Mouse (Mus musculus) c-Kit-positive CD71-positive TER-119-positive erythroid progenitor cells, embryonic 14.5 days (primary cell): ENCODE results near the gene Slc17a5.
"Not testable (repeated sequence)": the region's sequence is repeated elsewhere in the genome, so short reads cannot be mapped to it uniquely, and the experiment has no call there.

Source experiments
- DNase-seq: peaks from one replicate; pipeline ENCODE4 v3.0.0-alpha.2; 2013; ENCODE audit warnings: low spot score

The Slc17a5 gene

DNA sequence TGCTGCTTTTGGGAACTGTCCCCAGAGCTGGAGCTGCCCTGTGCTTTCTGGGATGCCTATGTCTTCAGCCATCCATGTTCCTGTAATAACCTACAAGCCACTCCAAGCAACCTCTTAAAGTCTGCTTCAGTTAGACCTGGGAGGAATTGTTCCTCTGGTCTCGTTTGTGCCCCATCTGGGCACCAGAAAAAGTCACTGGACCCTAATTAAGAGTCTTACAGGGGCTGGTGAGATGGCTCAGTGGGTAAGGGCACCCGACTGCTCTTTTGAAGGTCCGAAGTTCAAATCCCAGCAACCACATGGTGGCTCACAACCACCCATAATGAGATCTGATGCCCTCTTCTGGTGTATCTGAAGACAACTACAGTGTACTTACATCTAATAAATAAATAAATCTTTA, 70.6 kb downstream of the Slc17a5 start:
- DNase-seq: not testable (repeated sequence)

DNA sequence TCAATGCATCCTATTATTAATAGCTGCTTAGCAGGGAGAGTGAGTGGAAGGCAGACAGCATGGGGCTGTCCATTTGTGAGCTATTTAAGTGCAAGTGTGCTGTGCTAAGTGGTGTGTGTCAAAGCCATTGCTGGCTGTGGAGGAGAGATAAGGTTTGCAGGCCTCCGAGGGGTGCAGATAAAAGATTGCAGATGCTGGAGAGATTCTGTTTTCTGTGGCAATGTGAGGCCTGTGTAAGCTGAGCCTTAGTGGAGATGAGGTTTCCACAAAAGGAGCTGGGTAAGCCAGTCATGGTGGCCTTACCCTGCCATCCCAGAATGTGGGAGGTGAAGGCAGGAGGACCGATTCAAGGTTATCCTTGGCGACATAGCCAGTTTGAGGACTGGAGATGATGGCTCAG, 71.7 kb downstream of the Slc17a5 start:
- peak; percentile 68 for DNase-seq

DNA sequence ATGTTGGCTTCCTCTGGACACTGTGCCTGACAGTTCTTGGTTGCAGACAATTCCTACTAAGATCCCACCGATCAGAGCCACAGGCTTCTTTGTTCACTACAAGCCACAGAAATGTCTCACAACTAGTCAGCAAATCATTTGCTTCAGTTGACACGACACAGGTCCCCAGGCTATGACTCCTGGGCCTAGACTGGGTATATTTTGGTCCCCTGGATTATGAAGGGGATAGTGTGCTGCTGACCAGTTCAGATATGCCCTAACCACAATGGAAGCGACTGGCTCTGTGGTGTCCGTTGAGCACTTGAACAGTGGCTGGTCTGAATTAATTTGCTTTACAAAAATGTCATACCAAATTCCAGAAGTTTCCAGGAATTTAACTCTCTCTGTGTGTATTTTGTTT, 73.2 kb downstream of the Slc17a5 start:
- DNase-seq: no peak

DNA sequence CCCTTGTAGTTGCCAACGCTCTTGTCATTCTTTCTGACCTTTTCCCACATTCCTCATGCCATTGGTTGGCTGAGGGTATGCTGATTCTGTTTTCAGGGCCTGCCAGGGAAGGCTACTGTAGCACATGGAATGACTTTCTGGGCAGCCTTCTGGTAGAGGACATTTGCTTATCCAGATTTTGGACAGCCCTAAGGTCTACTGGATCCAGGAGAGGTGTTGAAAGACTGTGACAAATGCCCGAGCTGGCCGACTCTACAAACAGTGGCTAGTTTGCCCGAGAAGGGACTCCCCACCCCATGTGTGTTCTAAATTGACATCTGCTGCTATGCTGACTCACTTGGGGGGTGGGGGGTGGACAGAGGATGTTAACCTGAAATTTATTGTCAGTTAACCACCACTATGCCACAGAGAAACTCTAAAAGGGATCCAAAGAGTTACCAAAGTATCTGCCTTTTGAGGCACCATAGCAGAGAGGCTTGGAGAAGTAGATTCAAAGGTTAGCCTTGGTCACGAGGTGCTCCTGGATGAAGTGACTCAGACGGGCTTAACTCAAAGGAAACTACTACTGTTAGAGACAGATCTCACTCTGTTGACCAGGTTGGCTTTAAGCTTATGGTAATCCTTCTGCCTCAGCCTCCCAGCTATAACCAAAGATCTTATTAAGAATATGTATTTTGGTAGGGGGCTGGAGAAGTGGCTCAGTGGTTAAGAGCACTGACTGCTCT, 73.9 kb downstream of the Slc17a5 start:
- no peak for DNase-seq

DNA sequence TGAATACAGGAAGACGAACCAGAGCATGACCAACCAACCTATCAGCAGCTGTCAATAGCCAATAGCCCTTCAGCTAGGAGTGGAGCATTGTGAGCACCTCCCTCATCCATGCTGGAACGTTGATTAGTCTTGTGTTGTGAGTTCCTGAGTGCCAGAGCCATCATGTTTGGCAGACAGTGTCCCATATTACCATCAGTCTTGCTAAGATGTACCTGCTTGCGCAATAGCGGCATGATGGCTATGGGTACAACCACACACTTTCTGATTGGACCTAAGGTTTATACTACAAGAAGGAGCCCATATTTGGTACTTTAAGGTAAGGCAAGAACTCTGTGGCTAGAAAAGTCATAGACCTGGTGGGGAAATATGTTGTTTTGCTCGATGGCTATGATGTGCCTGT, 76.1 kb downstream of the Slc17a5 start:
- DNase-seq: no peak

DNA sequence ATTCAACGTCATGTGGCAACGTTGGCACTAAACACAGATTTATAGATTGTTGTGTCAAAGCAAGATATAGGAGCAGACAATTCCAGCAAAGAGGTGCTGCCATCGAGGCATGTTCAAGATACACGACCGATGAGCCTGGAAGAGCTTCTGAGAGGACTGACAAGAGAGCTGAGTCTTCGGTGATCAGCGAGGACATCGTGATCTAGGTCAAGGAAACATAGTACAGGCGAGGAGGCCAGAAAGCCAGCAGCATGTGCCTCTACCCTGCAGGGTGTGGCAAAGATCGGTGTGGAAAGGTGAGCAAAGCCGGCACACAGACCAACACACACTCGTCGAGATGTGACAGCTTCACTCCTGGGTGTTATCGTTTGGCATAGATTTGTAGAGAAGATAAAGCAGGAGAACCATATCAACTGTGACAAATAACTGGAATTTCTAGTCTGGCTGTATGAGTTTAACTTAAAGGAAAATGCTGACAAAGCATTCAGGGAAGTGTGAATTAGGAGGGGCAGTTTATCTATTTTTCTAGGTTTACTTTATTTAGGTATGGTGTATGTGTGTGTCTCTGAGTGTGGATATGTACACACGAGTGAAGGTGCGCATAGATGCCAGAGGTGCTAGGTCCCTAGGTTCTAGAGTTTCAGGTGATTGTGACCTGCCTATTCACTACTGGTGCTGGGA, 79.6 kb downstream of the Slc17a5 start:
- no peak for DNase-seq

DNA sequence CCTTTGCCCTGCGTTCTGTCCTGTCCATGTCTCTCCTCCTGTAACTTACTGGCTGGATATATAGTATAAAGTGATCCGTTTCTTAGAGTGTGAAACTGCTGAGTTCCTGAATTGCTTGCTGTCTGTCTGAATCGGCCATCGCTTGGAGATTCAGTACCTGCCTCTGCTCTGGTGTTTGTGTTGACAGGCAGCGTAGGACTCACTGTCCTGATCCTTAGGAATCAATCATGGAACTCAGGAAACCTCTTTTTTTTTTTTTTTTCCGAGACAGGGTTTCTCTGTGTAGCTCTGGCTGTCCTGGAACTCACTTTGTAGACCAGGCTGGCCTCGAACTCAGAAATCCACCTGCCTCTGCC, 81.1 kb downstream of the Slc17a5 start:
- DNase-seq: no peak

DNA sequence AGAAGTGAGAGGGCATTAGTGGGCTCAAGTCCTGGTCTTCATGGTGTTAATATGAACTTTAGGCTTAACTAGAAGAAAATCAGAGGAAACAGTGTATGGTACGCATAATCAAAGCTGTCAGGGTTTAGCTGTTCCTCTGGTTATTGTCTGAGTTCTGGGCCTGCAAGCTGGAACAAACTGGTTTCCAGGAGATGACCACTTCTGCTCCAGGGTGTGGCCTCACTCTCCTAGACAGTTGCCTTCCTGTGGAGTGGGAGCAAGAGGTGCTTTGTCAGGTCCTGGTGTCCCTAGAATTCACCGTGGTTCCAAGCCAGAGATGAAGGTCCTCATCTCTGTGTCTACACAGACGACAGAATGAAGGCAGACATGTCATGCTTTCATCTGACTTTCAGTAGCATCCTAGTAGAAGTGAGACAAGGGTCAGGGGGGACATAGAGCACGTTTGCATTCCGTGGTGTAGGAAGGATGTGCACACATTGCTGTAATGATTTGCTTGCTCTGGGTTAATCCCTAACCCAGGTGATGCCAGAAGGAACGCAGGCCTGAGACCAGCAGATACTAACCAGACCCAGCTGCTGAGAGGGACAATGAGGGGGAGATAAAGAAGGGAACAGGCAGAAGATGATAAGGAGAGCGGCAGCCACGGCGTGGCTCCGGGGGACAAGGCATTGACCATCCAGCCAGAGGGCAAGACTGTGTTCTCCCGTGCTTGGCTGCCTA, 81.7 kb downstream of the Slc17a5 start:
- no peak for DNase-seq

DNA sequence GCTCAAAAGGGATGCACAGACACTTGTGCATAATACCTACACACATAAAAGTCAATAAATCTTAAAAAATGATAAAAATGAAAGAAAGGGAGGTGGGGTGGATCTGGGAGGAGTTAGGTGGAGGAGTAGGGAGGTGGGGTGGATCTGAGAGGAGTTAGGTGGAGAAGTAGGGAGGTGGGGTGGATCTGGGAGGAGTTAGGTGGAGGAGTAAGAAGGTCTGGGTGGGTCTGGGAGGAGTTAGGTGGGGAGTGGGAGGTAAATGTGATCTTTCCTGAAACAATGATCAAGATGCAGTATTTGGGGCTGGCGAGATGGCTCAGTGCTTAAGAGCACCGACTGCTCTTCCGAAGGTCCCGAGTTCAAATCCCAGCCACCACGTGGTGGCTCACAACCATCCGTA, 82.6 kb downstream of the Slc17a5 start:
- DNase-seq: no peak

DNA sequence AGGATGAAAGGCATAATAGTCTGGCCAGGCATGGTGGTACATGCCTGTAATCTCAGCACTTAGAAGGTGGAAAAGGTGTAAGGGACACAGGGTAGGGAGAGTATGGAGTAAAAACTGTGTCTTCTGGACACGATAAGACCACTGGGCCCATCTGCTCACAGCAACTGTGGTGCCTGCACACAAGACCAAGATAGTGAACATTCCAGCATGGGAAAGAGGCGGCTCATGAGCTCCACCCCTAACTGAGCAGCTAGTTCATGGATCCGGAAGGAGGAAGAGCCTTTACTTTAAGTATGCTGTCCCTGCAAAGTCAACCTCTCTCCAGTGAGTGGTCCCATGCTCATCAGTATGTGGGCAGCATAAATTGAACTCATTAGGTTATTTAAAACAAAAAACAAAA, 83.2 kb downstream of the Slc17a5 start:
- no peak for DNase-seq

DNA sequence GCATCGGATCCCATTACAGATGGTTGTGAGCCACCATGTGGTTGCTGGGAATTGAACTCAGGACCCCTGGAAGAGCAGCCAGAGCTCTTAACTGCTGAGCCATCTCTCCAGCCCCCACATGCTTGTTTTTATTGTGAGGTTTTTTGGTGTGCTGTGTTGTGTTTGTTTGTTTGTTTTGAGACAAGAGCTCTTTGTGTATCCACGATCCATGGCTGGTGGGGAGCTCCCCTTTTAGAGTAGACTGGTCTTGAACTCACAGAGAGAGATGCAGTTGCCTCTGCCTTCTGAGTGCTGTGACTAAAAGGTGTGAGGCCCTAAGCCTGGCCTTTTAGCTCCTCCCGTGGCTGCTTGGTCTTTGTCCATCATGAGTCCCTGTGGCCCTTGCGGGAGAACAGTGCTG, 83.7 kb downstream of the Slc17a5 start:
- DNase-seq: no peak

DNA sequence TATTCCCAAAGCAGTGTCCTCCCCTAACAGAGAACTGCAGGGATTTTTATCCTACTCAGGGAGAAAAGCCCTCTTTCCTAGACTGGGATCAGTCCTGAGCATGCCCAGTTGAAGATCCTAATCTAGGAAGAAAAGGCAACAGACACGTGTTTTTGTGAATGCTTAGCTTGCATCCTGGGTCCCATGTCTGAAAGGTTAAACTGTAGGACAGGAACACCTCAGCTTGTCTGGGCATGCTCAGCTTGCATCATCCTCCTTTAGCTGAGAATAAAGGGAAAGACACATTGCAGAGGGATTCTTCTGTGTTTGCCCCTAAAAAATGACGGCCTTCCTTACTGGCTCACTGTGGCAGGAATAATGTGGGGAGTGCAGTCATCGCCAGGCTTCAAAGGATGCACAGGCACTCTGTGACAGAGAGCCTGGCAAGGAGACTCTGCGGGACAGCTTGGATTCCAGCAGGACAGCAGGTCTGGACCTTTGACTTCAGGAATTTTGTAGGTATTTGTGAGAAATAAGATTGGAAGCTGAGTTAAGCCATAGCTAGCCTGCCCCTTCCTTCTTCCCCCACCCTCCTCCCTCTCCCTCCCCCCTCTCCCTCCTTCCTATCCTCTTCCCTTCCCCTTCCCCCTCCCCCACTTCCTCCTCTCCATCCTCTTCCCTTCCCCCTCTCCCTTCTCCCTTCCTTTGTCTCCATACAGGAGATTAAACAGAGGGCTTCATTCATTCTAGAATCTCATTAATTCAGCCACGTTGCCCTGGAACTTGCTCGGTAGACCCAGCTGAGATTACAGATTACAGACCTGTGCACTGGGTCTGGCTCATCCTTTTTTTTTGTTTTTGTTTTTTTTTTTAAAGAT, 84.4 kb downstream of the Slc17a5 start:
- DNase-seq: no peak

DNA sequence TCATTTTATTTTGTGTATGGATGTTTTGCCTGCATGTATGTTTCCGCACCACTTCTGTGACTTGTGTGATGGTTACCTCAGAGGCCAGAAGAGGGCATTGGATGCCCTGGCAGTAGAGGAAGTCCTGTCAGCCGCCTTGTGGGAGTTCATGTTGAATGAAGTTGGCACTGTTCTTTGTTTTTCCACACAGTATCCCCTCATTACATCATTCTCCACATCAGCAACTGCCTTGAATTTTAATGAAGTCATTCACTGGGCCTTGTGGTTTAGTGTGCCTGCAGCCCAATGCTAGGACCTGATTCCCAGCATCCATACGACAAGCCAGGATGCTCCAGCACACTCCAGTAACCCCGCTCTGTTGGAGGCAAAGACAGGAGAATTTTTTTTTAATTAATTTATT, 86.6 kb downstream of the Slc17a5 start:
- DNase-seq: no peak

DNA sequence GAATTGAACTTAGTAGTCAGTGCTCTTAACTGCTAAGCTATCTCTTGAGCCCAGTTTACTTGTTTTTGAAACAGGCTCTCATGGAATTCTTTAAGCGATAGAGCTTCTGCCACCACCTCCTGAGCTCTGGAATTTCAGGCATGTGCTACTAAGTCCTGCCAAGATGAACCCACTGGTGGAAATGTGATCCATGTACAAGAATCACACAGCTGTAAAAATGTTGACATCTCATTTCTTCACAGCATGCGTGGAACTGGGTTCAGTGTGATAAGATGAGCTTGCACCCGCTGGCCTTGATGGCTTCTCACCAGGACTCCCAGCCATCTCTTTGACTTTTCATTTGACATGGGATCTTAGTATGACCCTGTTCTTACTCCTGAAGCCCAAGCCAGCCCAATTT, 87.5 kb downstream of the Slc17a5 start:
- DNase-seq: no peak

DNA sequence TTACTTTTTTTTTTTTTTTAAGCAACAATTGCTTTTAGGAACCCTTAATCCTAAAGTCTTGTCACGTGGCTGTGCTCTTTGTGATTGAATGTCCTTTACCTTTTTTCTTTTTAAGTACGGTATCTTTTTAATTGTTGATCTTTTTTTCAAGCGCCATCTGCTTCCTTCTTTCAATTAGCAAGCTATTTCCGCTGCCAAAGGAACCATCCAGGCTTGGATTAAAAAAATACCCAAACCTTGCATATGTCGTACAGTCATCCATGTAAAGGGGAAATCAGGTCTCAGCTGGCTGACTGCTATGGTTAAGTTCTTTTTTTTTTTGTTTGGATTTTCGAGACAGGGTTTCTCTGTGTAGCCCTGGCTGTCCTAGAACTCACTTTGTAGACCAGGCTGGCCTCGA, 94.7 kb downstream of the Slc17a5 start:
- DNase-seq: no peak

DNA sequence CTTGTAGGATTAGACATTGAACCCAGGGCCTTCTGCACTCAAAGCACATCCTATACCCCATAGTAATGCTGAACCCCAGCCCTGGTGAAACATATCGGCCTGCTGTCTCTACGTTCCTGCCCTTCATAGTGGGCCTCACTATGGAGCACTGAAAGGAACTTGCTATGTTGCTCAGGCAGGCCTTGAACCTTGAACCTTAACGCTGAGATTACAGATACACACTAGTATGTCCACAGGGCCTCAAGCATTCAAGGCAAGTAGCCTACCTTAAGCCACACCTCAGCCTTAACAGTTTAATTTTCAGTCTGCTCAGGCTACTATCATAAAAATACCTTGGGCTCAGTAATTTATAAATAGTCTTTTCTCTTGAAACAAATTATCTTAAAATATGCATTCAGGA, 95.6 kb downstream of the Slc17a5 start:
- DNase-seq: no peak

DNA sequence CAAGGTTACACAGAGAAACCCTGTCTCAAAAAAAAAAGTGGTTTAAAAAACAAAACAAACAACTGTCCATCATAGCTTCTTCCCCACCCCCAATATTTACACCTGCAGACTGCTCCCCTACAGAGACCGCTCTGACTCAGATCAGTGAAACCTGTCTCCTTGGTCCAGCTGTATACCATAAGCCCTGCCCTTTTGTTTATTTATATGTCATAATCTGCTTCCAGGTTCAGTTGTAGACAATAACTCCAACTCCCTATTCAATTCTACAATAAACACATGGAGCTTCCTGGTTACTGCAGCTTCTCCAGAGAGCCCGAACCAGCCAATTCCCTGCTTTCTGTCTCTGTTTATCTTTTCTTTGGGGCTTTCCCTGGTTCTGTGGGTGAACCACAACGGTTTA, 96.7 kb downstream of the Slc17a5 start:
- DNase-seq: no peak

DNA sequence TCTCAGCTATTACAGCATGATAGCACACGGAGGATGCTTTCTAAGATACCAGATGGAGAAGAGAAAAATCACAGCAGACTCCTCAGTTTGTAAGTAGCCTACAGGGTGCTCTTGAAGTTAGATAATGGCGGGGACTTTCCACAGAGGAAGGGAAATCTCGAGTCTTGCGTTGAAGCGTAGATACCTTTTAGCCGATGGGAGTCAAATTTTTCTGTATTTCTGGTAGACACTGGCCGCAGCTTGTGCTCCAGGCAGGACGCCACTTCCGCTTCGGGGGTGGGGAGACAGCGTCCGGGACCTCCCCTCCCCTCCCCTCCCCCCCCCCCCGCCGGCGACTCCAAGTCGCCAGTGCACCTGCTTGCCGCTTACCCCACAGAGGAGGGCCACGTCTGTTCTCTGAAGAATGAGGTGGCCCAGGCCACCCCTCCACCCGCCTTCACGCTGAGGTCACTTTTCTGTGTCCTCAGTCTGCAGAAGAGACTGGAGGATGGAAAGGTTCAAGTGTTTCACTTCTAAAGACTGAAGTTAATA, 98.9 kb downstream of the Slc17a5 start, which contains the start of gene Eef1a1:
Eef1a1 (minus strand) TSS at position 262 of the 531 bp plus-strand sequence.
- DNase-seq: no peak

DNA sequence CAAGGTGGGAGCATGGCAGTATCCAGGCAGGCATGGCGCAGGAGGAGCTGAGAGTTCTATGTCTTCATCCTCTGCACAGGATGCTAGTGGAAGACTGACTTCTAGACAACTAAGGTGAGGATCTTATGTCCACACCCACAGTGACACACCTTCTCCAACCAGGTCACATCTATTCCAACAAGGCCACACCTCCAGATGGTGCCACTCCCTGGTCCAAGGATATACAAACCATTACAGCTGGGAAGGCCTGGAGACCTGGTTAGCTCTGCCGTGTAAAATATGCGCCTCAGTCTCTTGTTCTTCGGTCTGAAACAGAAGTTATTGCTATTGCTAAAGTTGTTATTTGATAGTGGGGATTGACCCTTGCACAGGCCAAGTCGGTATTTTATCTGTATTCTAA, 99.8 kb downstream of the Slc17a5 start:
- not testable (repeated sequence) for DNase-seq
